Mouse (Mus musculus): ENCODE results near the gene Rbmxl2. TPM values are rescaled to one million over a fixed set of nuclear protein-coding genes. Genes with fewer than 3 reads are reported as not detected.

Rbmxl2 gene
- not detected in 2 replicates for total RNA-seq (2021)
- long read RNA-seq, experiment 1 = 0 reads
- long read RNA-seq, experiment 2 = 0 reads

GRCm38 (mm10) chr7:107209204-107209860 is at the start of gene Rbmxl2:
Rbmxl2 (plus strand) TSS chr7:107209445.
- DNase-seq = no peak

- no peak for DNase-seq
Observed at GRCm38 (mm10) chr7:107166690-107167089, 42.6 kb upstream of the Rbmxl2 start, which contains the start of gene Nlrp14. Nlrp14 (plus strand) TSS chr7:107166990.

GRCm38 (mm10) chr7:107180406-107180805 is 28.8 kb upstream of the Rbmxl2 start:
- no peak for DNase-seq

GRCm38 (mm10) chr7:107201817-107202216 is 7.4 kb upstream of the Rbmxl2 start:
- DNase-seq = peak; percentile 20

GRCm38 (mm10) chr7:107207843-107208242 is 1.4 kb upstream of the Rbmxl2 start:
- no peak for DNase-seq

GRCm38 (mm10) chr7:107210126-107210576 is 906 bp downstream of the Rbmxl2 start:
- peak; percentile 17 for DNase-seq

GRCm38 (mm10) chr7:107215723-107216122 is 6.5 kb downstream of the Rbmxl2 start:
- DNase-seq = no peak

- DNase-seq = no peak
Observed at GRCm38 (mm10) chr7:107216845-107217244, 7.6 kb downstream of the Rbmxl2 start.

- DNase-seq = no peak
Observed at GRCm38 (mm10) chr7:107236854-107237253, 27.6 kb downstream of the Rbmxl2 start.

GRCm38 (mm10) chr7:107237498-107237897 is 28.3 kb downstream of the Rbmxl2 start:
- no peak for DNase-seq

- no peak for DNase-seq
Observed at GRCm38 (mm10) chr7:107241371-107241883, 32.2 kb downstream of the Rbmxl2 start.

- no peak for DNase-seq
Observed at GRCm38 (mm10) chr7:107250211-107250985, 41.2 kb downstream of the Rbmxl2 start.

- DNase-seq = no peak
Observed at GRCm38 (mm10) chr7:107253355-107253754, 44.1 kb downstream of the Rbmxl2 start.

- no peak for DNase-seq
Observed at GRCm38 (mm10) chr7:107259936-107260335, 50.7 kb downstream of the Rbmxl2 start.

Other genes starting within 250 kb of the Rbmxl2 start
- gene Olfr6, start 245.5 kb upstream of the Rbmxl2 start, total RNA-seq (2021) = 0.26 TPM in 1 of 2 replicates, not detected in the other
- not detected in 2 replicates for gene Olfr711, start 234.0 kb upstream of the Rbmxl2 start, total RNA-seq (2021)
- not detected in 2 replicates for gene Olfr2, start 203.4 kb upstream of the Rbmxl2 start, total RNA-seq (2021)
- not detected in 2 replicates for gene Olfr713, start 178.3 kb upstream of the Rbmxl2 start, total RNA-seq (2021)
- not detected in 2 replicates for gene Olfr714, start 138.5 kb upstream of the Rbmxl2 start, total RNA-seq (2021)
- not detected in 2 replicates for gene Olfr17, start 116.2 kb upstream of the Rbmxl2 start, total RNA-seq (2021)
- gene Olfr715b, start 99.1 kb upstream of the Rbmxl2 start, total RNA-seq (2021) = not detected in 2 replicates
- not detected in 2 replicates for gene Olfr715, start 78.4 kb upstream of the Rbmxl2 start, total RNA-seq (2021)
- not detected in 2 replicates for gene Olfr716, start 71.1 kb upstream of the Rbmxl2 start, total RNA-seq (2021)
- gene Nlrp14, start 42.5 kb upstream of the Rbmxl2 start, total RNA-seq (2021) = not detected in 2 replicates
- 4.2 and 5.9 TPM in 2 replicates for gene Syt9, start 161.3 kb downstream of the Rbmxl2 start, total RNA-seq (2021)